Mouse (Mus musculus): ENCODE results near the gene Sh3bp2. TPM values are rescaled to one million over a fixed set of nuclear protein-coding genes. Genes with fewer than 3 reads are reported as not detected.

Gene Sh3bp2
- total RNA-seq, 2 experiments from 2014 or later = 1.6 to 2.0 TPM

- DNase-seq = no peak
- intact Hi-C loops (cut with DNase I; ENCODE audit: low total_unique reads) = no loop called here
Measured at GRCm38 (mm10) chr5:34521337-34521736, 4.3 kb upstream of the Sh3bp2 start.

- DNase-seq = no peak
- intact Hi-C loops (cut with DNase I; ENCODE audit: low total_unique reads) = no loop called here
Measured at GRCm38 (mm10) chr5:34523958-34524485, 1.6 kb upstream of the Sh3bp2 start.

DNA sequence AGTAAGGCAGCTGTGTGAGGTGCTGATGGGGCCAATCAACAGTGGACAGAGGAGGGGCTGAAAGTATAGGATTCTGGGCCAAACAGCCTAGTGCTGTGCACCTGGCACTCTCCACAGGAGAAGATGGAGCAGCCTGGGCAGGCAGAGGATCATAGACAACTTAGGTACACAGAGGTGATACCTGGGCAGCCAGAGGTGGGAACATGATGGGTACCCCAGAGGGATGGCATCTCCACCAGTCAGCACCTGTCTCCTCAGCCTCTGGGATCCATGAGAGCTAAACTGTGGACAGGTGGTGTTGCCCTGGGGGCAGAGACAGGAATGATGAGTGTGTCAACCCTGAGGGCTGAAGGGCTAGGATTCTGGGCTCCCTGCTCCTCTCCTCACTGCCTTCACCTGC lies 1.1 kb upstream of the Sh3bp2 start:
- intact Hi-C loops (cut with DNase I; ENCODE audit: low total_unique reads) = no loop called here
- no peak for DNase-seq

DNA sequence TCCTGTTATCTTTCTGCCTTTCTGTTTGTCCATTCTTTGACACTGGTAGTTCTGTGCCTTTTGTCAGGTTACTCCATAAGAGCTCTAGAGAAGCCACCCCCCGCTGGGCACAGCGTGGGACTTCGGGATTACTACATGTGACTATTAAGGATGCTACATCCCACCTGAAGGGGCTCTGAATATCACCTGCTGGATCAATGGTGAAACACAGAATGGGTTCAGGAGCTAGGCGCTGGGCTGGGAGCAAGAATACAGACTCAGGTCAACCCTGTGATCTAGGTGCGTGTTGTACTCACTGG lies 788 bp downstream of the Sh3bp2 start:
- intact Hi-C loops (cut with DNase I; ENCODE audit: low total_unique reads) = no loop called here
- no peak for DNase-seq

- intact Hi-C loops (cut with DNase I; ENCODE audit: low total_unique reads) = no loop called here
Measured at GRCm38 (mm10) chr5:34527352-34527751, 1.7 kb downstream of the Sh3bp2 start.

DNA sequence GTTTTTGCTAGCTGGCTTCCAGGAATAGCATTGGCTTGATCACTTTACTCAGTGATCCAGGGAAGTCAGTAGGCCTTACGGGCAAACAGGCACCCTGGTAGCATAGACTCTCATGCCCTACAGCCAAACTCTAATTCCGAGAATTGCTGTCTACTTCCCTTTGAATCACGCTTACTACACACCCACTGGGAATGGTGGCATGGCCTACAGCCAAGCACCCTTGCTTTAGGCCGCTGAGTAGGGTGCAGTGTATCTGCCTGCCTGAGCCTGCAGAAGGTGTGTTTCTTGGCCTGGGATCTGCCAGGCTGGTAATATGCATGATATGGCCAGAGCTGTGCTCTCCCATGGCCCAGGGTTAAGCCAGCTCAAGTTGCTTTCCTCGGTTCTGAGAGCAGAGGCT lies 3.1 kb downstream of the Sh3bp2 start:
- no peak for DNase-seq
- intact Hi-C loops (cut with DNase I; ENCODE audit: low total_unique reads) = no loop called here

More at GRCm38 (mm10) chr5:34527352-34527751, 1.7 kb downstream of the Sh3bp2 start:
- no peak for DNase-seq

DNA sequence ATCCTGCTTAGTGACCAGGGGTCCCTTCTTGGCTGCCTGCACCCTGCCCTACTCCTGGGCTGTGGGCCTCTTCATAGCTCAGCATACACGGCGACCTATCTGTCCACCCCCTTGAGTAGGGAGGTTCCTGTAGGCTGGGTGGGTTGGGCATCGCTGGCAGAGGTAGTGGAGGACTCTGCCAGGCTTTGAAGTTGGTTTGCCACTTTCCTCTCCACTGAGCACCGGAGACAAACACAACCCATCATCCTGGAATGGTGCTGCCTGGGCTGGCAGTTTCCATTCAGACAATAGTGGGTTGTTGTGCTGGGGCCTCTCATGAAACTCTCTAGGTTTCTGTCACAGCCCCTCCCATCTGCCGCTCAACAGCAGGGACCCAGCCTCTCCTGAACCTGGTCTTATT lies 4.5 kb downstream of the Sh3bp2 start:
- DNase-seq = peak; percentile 1
- intact Hi-C loops (cut with DNase I; ENCODE audit: low total_unique reads) = no loop called here

DNA sequence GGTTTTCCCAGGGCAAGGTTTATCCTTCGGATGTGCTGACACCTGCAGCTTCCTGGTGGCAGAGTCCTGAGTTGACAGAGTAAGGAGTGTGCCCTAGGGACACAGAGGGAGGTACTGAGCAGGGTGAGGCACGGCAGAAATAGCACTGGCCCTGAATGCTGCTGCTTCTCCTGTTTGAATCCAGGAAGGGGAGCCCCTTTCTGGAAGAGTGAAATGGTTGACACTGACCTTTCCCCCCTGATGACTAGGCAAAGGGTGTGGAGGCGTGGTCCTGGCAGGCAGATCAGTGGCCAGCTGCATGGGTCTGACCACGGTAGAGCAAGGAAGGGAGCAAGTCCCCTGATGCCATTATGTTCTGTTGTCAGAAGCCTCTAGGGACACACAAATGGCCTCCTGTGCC lies 5.0 kb downstream of the Sh3bp2 start:
- no peak for DNase-seq
- intact Hi-C loops (cut with DNase I; ENCODE audit: low total_unique reads) = no loop called here

DNA sequence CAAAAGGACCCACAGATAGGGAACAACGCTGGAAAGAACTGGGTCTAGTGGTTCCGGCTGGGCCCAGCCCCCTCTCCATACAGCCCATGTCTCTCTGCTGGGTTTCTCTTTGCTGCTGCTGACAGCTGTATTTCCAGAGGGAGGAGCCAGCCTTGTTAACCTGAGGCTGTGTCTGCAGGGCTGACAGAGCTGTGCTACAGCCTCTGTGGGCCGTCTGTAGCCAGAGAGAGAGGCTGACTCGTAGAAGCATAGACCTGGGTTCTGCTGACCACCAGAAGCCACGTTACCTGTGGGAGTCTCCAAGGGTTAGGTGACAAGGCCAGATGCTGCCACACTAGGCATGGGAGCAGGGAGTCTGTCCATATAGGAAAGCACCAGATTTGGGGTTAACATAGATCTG lies 7.4 kb downstream of the Sh3bp2 start:
- DNase-seq = no peak
- intact Hi-C loops (cut with DNase I; ENCODE audit: low total_unique reads) = no loop called here

- DNase-seq = peak; percentile 29
- intact Hi-C loops (cut with DNase I; ENCODE audit: low total_unique reads) = no loop called here
Measured at GRCm38 (mm10) chr5:34533820-34534219, 8.2 kb downstream of the Sh3bp2 start.

GRCm38 (mm10) chr5:34534776-34535581 lies 9.3 kb downstream of the Sh3bp2 start:
- no peak for DNase-seq
- intact Hi-C loops (cut with DNase I; ENCODE audit: low total_unique reads) = no loop called here

DNA sequence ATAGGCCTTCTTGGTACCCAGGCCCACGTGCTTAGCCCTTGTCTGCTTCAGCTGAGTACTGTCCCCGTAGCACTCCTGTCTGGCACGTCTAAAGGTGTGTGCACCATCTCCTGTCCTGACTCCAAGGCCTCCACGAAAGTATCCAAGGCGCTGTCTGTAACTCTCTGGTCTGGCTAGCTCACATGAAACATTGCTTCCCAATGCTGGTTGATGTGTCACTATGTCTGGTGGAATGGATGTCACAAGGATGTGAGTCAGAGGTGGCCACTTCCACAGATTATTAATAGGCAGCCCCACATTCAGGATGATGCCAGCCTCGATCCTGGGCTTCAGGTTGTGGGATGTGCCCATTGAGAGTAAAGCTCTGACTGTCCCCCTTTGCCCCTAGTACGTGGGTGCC lies 10.2 kb downstream of the Sh3bp2 start:
- intact Hi-C loops (cut with DNase I; ENCODE audit: low total_unique reads) = no loop called here

DNA sequence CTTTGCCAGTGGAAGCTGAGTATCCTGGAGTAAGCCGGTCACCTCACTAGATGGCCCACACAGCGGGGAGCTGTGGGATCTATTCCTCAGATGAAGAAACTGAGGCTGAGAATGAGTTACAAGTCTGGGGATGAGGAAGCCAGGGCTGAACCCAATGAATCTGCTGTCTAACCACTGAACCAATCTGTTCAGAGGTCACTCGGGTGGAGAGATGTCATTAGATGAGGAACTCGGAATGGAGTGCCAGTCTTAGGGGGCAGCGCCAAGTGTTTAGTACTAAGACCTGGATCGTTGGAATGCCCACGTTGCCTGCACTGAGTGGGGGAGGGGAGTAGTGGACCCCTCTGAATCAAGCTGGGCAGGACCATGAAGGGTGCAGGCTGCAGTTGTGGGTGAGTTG lies 12.4 kb downstream of the Sh3bp2 start:
- intact Hi-C loops (cut with DNase I; ENCODE audit: low total_unique reads) = no loop called here
- no peak for DNase-seq

More for the DNA sequence above, 10.2 kb downstream of the Sh3bp2 start:
- no peak for DNase-seq

- intact Hi-C loops (cut with DNase I; ENCODE audit: low total_unique reads) = no loop called here
Measured at GRCm38 (mm10) chr5:34538527-34538926, 12.9 kb downstream of the Sh3bp2 start.

GRCm38 (mm10) chr5:34539121-34539520 lies 13.5 kb downstream of the Sh3bp2 start:
- intact Hi-C loops (cut with DNase I; ENCODE audit: low total_unique reads) = no loop called here
- DNase-seq = no peak

More at GRCm38 (mm10) chr5:34538527-34538926, 12.9 kb downstream of the Sh3bp2 start:
- no peak for DNase-seq

GRCm38 (mm10) chr5:34542166-34542565 lies 16.5 kb downstream of the Sh3bp2 start:
- DNase-seq = no peak
- intact Hi-C loops (cut with DNase I; ENCODE audit: low total_unique reads) = no loop called here

- intact Hi-C loops (cut with DNase I; ENCODE audit: low total_unique reads) = no loop called here
- no peak for DNase-seq
Measured at GRCm38 (mm10) chr5:34543114-34543513, 17.5 kb downstream of the Sh3bp2 start.

DNA sequence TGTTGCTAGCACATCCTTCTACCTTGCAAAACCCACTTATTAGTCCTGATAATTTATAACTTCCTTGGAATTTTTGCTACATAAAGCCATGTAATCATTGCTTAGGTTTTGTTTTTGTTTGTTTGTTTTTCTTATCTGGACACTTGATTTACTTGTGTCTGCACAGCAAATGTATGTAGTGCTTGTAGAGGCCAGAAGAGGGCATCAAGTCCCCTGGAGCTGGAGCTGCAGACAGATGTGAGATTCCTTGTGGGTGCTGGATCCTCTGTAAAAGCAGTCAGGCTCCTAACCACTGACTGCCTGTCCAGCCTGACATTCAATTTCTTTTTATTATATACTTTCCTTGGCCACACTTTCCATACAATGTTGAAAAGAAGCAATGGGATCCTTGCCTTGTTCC lies 21.8 kb downstream of the Sh3bp2 start:
- intact Hi-C loops (cut with DNase I; ENCODE audit: low total_unique reads) = no loop called here
- no peak for DNase-seq

DNA sequence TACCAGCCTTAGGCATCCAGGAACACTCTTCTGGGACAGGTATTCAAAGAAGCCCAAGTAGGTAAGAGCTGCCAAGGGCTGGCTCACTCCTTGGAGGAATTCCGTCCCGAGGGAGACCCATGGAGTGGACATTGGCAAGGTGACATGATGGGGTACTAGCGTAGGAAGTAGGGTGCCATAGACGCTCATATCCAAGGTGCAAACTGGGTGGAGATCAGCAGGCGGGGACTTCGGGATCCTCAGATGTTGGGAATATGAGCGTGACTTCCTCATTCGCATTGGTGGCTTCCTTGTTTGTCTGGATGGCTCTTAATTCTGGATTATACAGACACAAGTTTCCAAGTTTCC lies 23.5 kb downstream of the Sh3bp2 start:
- intact Hi-C loops (cut with DNase I; ENCODE audit: low total_unique reads) = no loop called here
- DNase-seq = no peak

GRCm38 (mm10) chr5:34549483-34550221 lies 24.0 kb downstream of the Sh3bp2 start:
- intact Hi-C loops (cut with DNase I; ENCODE audit: low total_unique reads) = no loop called here

DNA sequence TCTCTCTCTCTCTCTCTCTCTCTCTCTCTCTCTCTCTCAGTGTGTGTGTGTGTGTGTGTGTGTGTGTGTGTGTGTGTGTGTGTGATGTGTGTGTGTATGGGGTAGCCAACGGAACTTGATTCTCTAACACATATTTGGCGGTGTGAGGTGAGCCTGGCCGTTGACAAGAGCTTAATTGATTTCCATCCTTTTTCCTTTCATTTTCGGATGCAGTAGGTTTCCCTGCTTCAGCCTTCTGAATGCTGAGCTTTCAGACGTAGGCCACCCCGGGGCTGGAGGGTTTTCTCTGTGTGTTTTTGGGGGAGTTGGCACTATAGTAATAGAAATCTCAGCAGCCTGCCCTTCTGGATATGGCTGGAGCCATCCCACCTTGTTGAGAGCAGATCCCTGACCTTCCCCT lies 24.6 kb downstream of the Sh3bp2 start:
- intact Hi-C loops (cut with DNase I; ENCODE audit: low total_unique reads) = no loop called here
- no peak for DNase-seq

More at GRCm38 (mm10) chr5:34549483-34550221, 24.0 kb downstream of the Sh3bp2 start:
- DNase-seq = peak; percentile 50

Measured in gastrocnemius, postnatal 14 days (tissue).